Mouse (Mus musculus): ENCODE results near the gene Zfp689.

DNA sequence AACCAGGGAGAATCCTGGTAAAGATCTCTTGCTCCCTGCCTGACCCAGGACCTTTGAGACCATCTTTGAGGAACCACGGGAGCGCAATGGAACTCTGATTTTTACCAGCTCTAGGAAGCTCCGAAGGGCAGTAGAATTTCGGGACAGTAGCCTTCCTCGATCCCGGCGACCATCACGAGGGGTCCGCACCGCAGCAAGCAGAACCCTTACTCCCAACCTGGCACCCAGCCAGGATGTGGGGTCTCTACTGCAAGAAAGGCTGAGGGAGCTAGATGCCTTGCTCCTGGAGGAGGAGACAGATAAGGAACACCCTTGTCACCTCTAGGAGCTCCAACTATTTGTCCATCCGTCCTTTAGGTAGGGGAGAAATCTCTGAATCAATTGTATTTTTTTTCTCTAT, 27.4 kb upstream of the Zfp689 start:
- TF ChIP-seq EP300 (optimal IDR thresholded peaks at IDR 0.05) (no peak), CTCF (IDR thresholded peaks at IDR 0.05; ENCODE audit: low read depth) (no peak)

All from stomach, postnatal 0 days (tissue).